8 mouse cellular contexts compared by ENCODE assay signal in genomic region chr14:25734736-25735716, GRCm38 (mm10). TPM values are rescaled to one million over a fixed set of nuclear protein-coding genes. Genes with fewer than 3 reads are reported as not detected.
A peak's percentile ranks its signal among the peaks of the same experiment; 100 is the strongest.
DNase-seq lines count a peak whose midpoint lies in the region; ATAC-seq and TF ChIP-seq lines count a peak whose summit lies in the region.

No protein-coding gene starts in this region.

- no peak for DNase-seq in lung, postnatal 25 days (ENCODE audit: low spot score)
- DNase-seq in limb, embryonic 14.5 days (ENCODE audit: low spot score): no peak
- peak; percentile 32 for DNase-seq in retina, embryonic 14.5 days (ENCODE audit: low spot score)
- DNase-seq in thymus, postnatal 14 days: no peak
- DNase-seq in spleen, postnatal 10 days (ENCODE audit: low spot score in 2 of 2): no peak

- no peak for TF ChIP-seq POLR2A in embryonic fibroblast, embryonic 13.5 days (IDR thresholded peaks at IDR 0.05; ENCODE audit: low read depth, low read length)
- no peak for TF ChIP-seq POLR2A in limb, embryonic 14.5 days (IDR thresholded peaks at IDR 0.05; ENCODE audit: borderline replicate concordance, extremely low read depth, insufficient read depth, insufficient read length)

- H3K36me3 ChIP-seq in lung, embryonic 15.5 days: no peaks in the 10 kb centered on the region
- H3K36me3 ChIP-seq in heart, embryonic 12.5 days: peaks cover 6% of the 10 kb centered on the region
- peaks cover 14% of the 10 kb centered on the region for H3K36me3 ChIP-seq in limb, embryonic 14.5 days (ENCODE audit: control insufficient read depth, insufficient read depth, low read length)

- no peak overlapping the region for H3K4me3 ChIP-seq in lung, embryonic 15.5 days
- H3K4me3 ChIP-seq in embryonic fibroblast, embryonic 13.5 days (ENCODE audit: insufficient read depth, low read length): no peak overlapping the region
- H3K4me3 ChIP-seq in heart, embryonic 12.5 days: no peak overlapping the region
- no peak overlapping the region for H3K4me3 ChIP-seq in limb, embryonic 14.5 days (replicated peaks; ENCODE audit: low read length)

- peak; percentile 29; the same call in 1 of the 2 replicates for ATAC-seq in lung, embryonic 15.5 days (ENCODE audit: borderline replicate concordance, extremely low read depth, low FRiP score, low TSS enrichment)
- ATAC-seq in heart, embryonic 12.5 days (ENCODE audit: insufficient number of reproducible peaks, low FRiP score): peak; percentile 58
- ATAC-seq in limb, embryonic 14.5 days (ENCODE audit: low FRiP score, low read depth): no peak

- no peak for TF ChIP-seq CTCF in embryonic fibroblast, embryonic 13.5 days (IDR thresholded peaks at IDR 0.05; ENCODE audit: borderline replicate concordance, insufficient read depth, low read length)

- H3K4me2 ChIP-seq in lung, embryonic 15.5 days: no peak overlapping the region; the same call in 1 of the 2 replicates
- peak overlapping the region; percentile 6; the same call in 1 of the 2 replicates for H3K4me2 ChIP-seq in heart, embryonic 12.5 days
- no peak overlapping the region; the same call in 1 of the 2 replicates for H3K4me2 ChIP-seq in limb, embryonic 14.5 days (replicated peaks; ENCODE audit: low read depth, low read length, severe bottlenecking)

- peak overlapping the region; percentile 80 for H3K27ac ChIP-seq in lung, embryonic 15.5 days
- H3K27ac ChIP-seq in embryonic fibroblast, embryonic 13.5 days (ENCODE audit: insufficient read depth, low read length): peak overlapping the region; percentile 77
- H3K27ac ChIP-seq in heart, embryonic 12.5 days (ENCODE audit: poor library complexity, severe bottlenecking): peak overlapping the region; percentile 92
- peak overlapping the region; percentile 70 for H3K27ac ChIP-seq in limb, embryonic 14.5 days (replicated peaks; ENCODE audit: low read depth, low read length)

- H3K27me3 ChIP-seq in lung, embryonic 15.5 days: no peaks in the 10 kb centered on the region
- no peaks in the 10 kb centered on the region for H3K27me3 ChIP-seq in heart, embryonic 12.5 days (replicated peaks)
- H3K27me3 ChIP-seq in limb, embryonic 14.5 days (ENCODE audit: control insufficient read depth, insufficient read depth, low read length): no peaks in the 10 kb centered on the region

- no peaks in the 10 kb centered on the region for H3K9me3 ChIP-seq in lung, embryonic 15.5 days
- H3K9me3 ChIP-seq in heart, embryonic 12.5 days (replicated peaks): no peaks in the 10 kb centered on the region
- no peaks in the 10 kb centered on the region for H3K9me3 ChIP-seq in limb, embryonic 14.5 days (ENCODE audit: control insufficient read depth, low read length)

- H3K9ac ChIP-seq in lung, embryonic 15.5 days: peak overlapping the region; percentile 10; the same call in 1 of the 2 replicates
- H3K9ac ChIP-seq in heart, embryonic 12.5 days: peak overlapping the region; percentile 53
- 0 out of 2 replicates have a peak overlapping the region, but pooled peaks have one; percentile 13 for H3K9ac ChIP-seq in limb, embryonic 14.5 days (ENCODE audit: low read depth, low read length, severe bottlenecking)

- H3K4me1 ChIP-seq in lung, embryonic 15.5 days: peaks cover 57% of the 10 kb centered on the region
- H3K4me1 ChIP-seq in embryonic fibroblast, embryonic 13.5 days (ENCODE audit: control insufficient read depth, insufficient read depth, low read length): peaks cover 38% of the 10 kb centered on the region
- peaks cover 60% of the 10 kb centered on the region for H3K4me1 ChIP-seq in heart, embryonic 12.5 days (replicated peaks)
- H3K4me1 ChIP-seq in limb, embryonic 14.5 days (ENCODE audit: control insufficient read depth, insufficient read depth, low read length): peaks cover 57% of the 10 kb centered on the region

- WGBS in lung, embryonic 15.5 days: 29% methylated on average over 17 of the region's 17 CpGs
- 26% methylated on average over 17 of the region's 17 CpGs for WGBS in heart, embryonic 12.5 days
- WGBS in limb, embryonic 14.5 days: 25% methylated on average over 17 of the region's 17 CpGs

RNA-seq across cellular contexts. Expression of gene Zcchc24, which starts 33.8 kb away (rescaled TPM):
- polyA plus RNA-seq in lung, embryonic 15.5 days (2015; fragmentation: Nextera tagmentation; extraction: Ambion mirVana): 21.4 and 22.4 TPM in 2 replicates
- polyA plus RNA-seq in embryonic fibroblast, embryonic 13.5 days (2011; ENCODE audit: insufficient read length, low read depth, missing spikeins): 116 and 122 TPM in 2 replicates
- 30.4 and 31.9 TPM in 2 replicates for polyA plus RNA-seq in heart, embryonic 12.5 days (2016; fragmentation: Nextera tagmentation; extraction: Ambion mirVana)
- polyA plus RNA-seq in limb, embryonic 14.5 days (2012; rRNA removed): 52.7 and 58.0 TPM in 2 replicates
- polyA plus RNA-seq in limb, embryonic 14.5 days (2014; fragmentation: Nextera tagmentation; extraction: Ambion mirVana): 45.1 and 49.3 TPM in 2 replicates

RNA-seq across cellular contexts. Expression of gene Ppif, which starts 41.1 kb away (rescaled TPM):
- polyA plus RNA-seq in lung, embryonic 15.5 days (2015; fragmentation: Nextera tagmentation; extraction: Ambion mirVana): 23.1 and 24.3 TPM in 2 replicates
- 11.3 and 11.6 TPM in 2 replicates for polyA plus RNA-seq in embryonic fibroblast, embryonic 13.5 days (2011; ENCODE audit: insufficient read length, low read depth, missing spikeins)
- 101 and 104 TPM in 2 replicates for polyA plus RNA-seq in heart, embryonic 12.5 days (2016; fragmentation: Nextera tagmentation; extraction: Ambion mirVana)
- polyA plus RNA-seq in limb, embryonic 14.5 days (2012; rRNA removed): 67.1 and 79.9 TPM in 2 replicates
- polyA plus RNA-seq in limb, embryonic 14.5 days (2014; fragmentation: Nextera tagmentation; extraction: Ambion mirVana): 27.3 and 28.9 TPM in 2 replicates
